Mouse (Mus musculus): ENCODE measurements at regions not wholly inside any gene's neighbourhood (a gene's known extent, or its start where the extent isn't known, plus 50 kb on each side); places are given as distances from the start of the nearest gene placed in this dataset.

- TF ChIP-seq POLR2A (IDR thresholded peaks at IDR 0.05; ENCODE audit: low read depth, low read length), result no peak
- no peak for TF ChIP-seq CTCF (IDR thresholded peaks at IDR 0.05; ENCODE audit: borderline replicate concordance, insufficient read depth, low read length)
Observed at GRCm38 (mm10) chr11:19847910-19848309, 76.3 kb upstream of the Spred2 start.

All from embryonic fibroblast, embryonic 13.5 days (primary cell).